Mouse (Mus musculus) left cerebral cortex, adult 8-10 months (tissue): ENCODE results near the gene Blzf1. TPM values are rescaled to one million over a fixed set of nuclear protein-coding genes. Genes with fewer than 3 reads are reported as not detected.

Source experiments
- DNase-seq, 2 experiments: peaks; one replicate each; pipeline ENCODE4 v3.0.0; 2022; ENCODE audit warnings: low spot score in 2 of 2
- total RNA-seq, 4 experiments: library from RNA; stranded (reverse); gene quantifications; 2 replicates each; pipeline ENCODE4 v1.2.4; 2022

Blzf1 gene
- total RNA-seq: 10 to 100 TPM; 18.6 to 24.0 (median 22.1) TPM

- peak; percentile 89 to 97 for DNase-seq
Measured at GRCm38 (mm10) chr1:164307124-164307751, at the start of gene Blzf1. Gene Blzf1, minus strand, starts transcription at chr1:164307489.

- no peak for DNase-seq
Measured at GRCm38 (mm10) chr1:164353443-164353842, 46.2 kb upstream of the Blzf1 start.

- DNase-seq: no peak
Measured at GRCm38 (mm10) chr1:164342161-164342560, 34.9 kb upstream of the Blzf1 start.

- peak in 1 of 2 experiments; percentile 53 for DNase-seq
Measured at GRCm38 (mm10) chr1:164335846-164336245, 28.6 kb upstream of the Blzf1 start.

GRCm38 (mm10) chr1:164335435-164335834 lies 28.1 kb upstream of the Blzf1 start:
- DNase-seq: no peak

GRCm38 (mm10) chr1:164332559-164332958 lies 25.3 kb upstream of the Blzf1 start:
- DNase-seq: no peak

GRCm38 (mm10) chr1:164327764-164328163 lies 20.5 kb upstream of the Blzf1 start:
- no peak for DNase-seq

GRCm38 (mm10) chr1:164326600-164327155 lies 19.4 kb upstream of the Blzf1 start:
- peak in 1 of 2 experiments; percentile 54 for DNase-seq

GRCm38 (mm10) chr1:164324878-164325277 lies 17.6 kb upstream of the Blzf1 start:
- no peak for DNase-seq

- DNase-seq: no peak
Measured at GRCm38 (mm10) chr1:164324221-164324620, 16.9 kb upstream of the Blzf1 start.

GRCm38 (mm10) chr1:164322987-164323650 lies 15.8 kb upstream of the Blzf1 start:
- DNase-seq: no peak

GRCm38 (mm10) chr1:164321408-164321807 lies 14.1 kb upstream of the Blzf1 start:
- no peak for DNase-seq

- DNase-seq: peak in 1 of 2 experiments; percentile 39
Measured at GRCm38 (mm10) chr1:164320731-164321130, 13.4 kb upstream of the Blzf1 start.

GRCm38 (mm10) chr1:164319542-164320140 lies 12.4 kb upstream of the Blzf1 start:
- no peak for DNase-seq

GRCm38 (mm10) chr1:164318474-164318873 lies 11.2 kb upstream of the Blzf1 start:
- no peak for DNase-seq

- no peak for DNase-seq
Measured at GRCm38 (mm10) chr1:164317261-164317660, 10.0 kb upstream of the Blzf1 start.

GRCm38 (mm10) chr1:164316697-164317096 lies 9.4 kb upstream of the Blzf1 start:
- DNase-seq: peak; percentile 45 to 74

- no peak for DNase-seq
Measured at GRCm38 (mm10) chr1:164315266-164315665, 8.0 kb upstream of the Blzf1 start.

GRCm38 (mm10) chr1:164314085-164314484 lies 6.8 kb upstream of the Blzf1 start:
- no peak for DNase-seq

- DNase-seq: no peak
Measured at GRCm38 (mm10) chr1:164307922-164308321, 633 bp upstream of the Blzf1 start.

- DNase-seq: no peak
Measured at GRCm38 (mm10) chr1:164303821-164304220, 3.5 kb downstream of the Blzf1 start, which contains the start of gene Nme7. Gene Nme7, plus strand, starts transcription at chr1:164304121.

- DNase-seq: no peak
Measured at GRCm38 (mm10) chr1:164301949-164302348, 5.3 kb downstream of the Blzf1 start.
